Mouse (Mus musculus) effector memory CD4-positive, alpha-beta T cell, adult 5 months (primary cell): ENCODE data around the gene Msi2. TPM values are rescaled to one million over a fixed set of nuclear protein-coding genes. Genes with fewer than 3 reads are reported as not detected.

Experiments
- polyA plus RNA-seq: library from polyadenylated mRNA; unstranded; fragments of 100-300 nt; shearing (Covaris generic); gene quantifications from one replicate; pipeline ENCODE4 v1.2.1, GENCODE M21; 2017

The Msi2 gene
- 22.1 TPM for polyA plus RNA-seq

DNA sequence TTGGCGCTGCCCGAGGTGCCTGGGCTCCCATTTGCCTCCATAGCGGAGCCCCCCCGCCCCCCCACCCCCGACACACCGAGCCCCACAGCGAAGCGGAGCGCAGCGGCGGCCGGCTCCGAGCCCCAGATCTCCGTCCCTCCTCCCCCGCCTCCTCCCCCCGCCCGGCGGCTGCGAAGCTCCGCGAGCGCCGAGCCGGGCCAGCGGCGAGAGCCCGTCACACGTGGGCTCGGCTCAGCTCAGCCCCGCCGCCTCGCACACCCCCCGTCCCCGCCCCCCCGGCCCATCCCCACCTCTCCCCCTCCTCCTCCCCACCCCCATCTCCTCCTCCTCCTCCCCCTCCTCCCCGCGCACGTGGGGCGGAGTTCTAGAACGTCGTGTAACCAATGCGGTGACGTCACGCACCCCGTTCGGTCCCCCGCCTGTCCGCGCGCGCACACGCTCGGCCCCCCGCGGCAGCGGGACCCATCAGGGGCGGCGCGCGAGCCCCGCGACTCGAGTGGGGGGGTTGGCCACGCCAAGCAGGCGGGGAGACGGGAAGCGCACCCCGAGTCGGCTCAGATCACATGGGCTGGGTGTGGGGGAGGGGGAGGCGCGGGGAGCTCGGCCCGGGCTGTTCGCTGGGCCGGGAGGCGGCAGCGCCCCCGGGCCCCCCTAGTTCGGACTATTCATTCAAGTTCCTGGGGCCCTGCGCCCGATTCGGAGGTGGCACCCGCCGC is at the start of gene Msi2:
Gene Msi2 (minus strand): TSS at position 464 of the 716 bp plus-strand sequence.

DNA sequence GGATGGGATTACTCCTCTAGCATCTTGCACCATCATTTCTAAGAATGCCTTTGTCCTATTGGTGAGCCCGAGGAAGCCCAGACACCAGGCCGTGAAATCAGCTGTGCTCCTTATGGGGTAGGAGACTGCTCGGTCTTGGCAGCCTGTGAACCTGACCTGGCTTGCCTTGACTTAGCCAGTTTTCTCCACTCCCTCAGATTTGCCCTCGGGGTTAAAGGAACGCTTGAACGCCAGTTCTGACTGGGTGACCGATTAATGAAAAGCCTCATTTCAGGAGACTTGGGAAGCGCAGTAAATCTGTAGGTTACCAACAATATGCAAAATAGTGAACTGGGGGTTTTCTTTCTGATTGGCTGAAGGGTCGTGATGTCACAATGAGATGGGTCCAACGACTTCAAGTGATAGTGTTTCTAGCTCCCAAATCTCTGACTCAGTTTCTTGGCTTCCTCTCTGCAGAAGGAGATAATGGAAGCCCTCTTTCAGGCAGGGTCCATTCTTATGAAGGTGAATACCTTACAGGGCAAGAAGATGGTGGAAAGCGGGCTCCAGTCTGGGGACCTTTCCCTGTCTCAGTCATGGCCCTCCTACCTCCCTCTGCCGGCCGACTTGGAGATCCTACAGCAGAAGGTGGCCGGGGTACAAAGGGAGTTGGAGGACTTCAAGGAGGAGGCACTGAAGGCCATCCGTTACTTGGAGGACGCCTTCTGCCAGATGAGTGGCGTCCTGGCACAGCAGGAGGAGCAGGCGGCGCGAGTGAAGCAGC is 424.5 kb downstream of the Msi2 start, which contains the start of gene Ccdc182:
Gene Ccdc182 (plus strand): TSS at position 428 of the 763 bp plus-strand sequence.

Other genes starting within 250 kb of the Msi2 start
- 1.4 TPM for gene Akap1, start 146.1 kb upstream of the Msi2 start, polyA plus RNA-seq
- gene Scpep1, start 237.0 kb upstream of the Msi2 start, polyA plus RNA-seq, result 26.0 TPM
- not detected for gene Elobl, start 248.4 kb upstream of the Msi2 start, polyA plus RNA-seq